8 mouse cellular contexts compared by ENCODE assay signal in the genomic region with DNA sequence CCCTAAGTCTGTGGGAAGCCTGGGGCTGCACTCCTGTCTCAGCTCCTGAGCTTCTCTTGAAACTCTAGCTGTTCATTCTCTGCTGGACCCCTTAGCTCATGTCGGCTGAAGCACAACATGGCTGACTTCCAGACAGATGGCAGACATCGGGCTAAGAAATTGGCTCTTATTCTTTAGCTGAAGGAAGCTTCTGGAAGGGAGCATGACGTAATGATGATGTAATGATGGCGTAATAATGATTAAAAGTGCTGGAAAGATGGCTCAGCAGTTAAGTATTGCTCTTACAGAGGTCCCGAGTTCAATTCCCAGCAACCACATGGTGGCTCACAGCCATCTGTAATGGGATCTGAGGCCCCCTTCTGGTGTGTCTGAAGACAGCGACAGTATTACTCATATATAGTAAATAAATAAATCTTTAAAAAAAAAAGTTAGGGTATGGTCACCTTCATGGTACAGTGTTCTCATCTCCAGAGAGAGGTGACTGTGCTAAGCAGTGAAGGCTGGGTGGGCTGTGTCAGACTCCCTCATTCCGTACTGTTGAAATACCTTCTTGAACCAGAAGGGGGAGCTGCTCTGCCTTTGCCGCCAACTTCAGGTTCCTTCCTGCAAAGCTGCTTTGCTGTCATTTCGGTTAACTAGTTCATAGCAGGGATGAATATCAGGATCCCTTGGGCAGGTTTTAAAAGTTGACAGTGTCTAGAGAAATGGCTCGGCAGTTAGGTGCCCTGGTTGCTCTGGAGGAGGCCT. TPM values are rescaled to one million over a fixed set of nuclear protein-coding genes. Genes with fewer than 3 reads are reported as not detected.
DNase-seq lines count a peak whose midpoint lies in the region; ATAC-seq lines count a peak whose summit lies in the region.

No protein-coding gene starts in this region.

- no peak overlapping the region for H3K4me3 ChIP-seq in midbrain, embryonic 10.5 days
- no peak overlapping the region for H3K4me3 ChIP-seq in midbrain, embryonic 15.5 days
- H3K4me3 ChIP-seq in embryonic facial prominence, embryonic 14.5 days (ENCODE audit: low read depth, low read length) = no peak overlapping the region

- WGBS in midbrain, embryonic 10.5 days = 75% methylated on average over 10 of the region's 10 CpGs
- WGBS in midbrain, embryonic 15.5 days = 69% methylated on average over 10 of the region's 10 CpGs
- 62% methylated on average over 10 of the region's 10 CpGs for WGBS in embryonic facial prominence, embryonic 14.5 days

- H3K4me2 ChIP-seq in midbrain, embryonic 15.5 days = no peak overlapping the region
- H3K4me2 ChIP-seq in embryonic facial prominence, embryonic 14.5 days (ENCODE audit: low read depth, low read length) = no peak overlapping the region

- ATAC-seq in midbrain, embryonic 15.5 days (replicated peaks) = no peak
- ATAC-seq in embryonic facial prominence, embryonic 14.5 days (ENCODE audit: low read depth) = no peak

- peak; percentile 68 for DNase-seq in embryo, embryonic 10 days (ENCODE audit: low spot score)
- DNase-seq in embryo, embryonic 9.5 days (ENCODE audit: extremely low spot score) = no peak
- peak; percentile 38 for DNase-seq in midbrain, embryonic 10.5 days (ENCODE audit: low spot score)
- DNase-seq in embryonic facial prominence, embryonic 14.5 days (ENCODE audit: low spot score) = peak; percentile 12
- peak; percentile 64 for DNase-seq in naive thymus-derived CD4-positive, alpha-beta T cell, adult 2 months (ENCODE audit: low read depth)
- DNase-seq in urinary bladder, postnatal 36 days (ENCODE audit: low spot score in 2 of 2) = no peak
- DNase-seq in frontal cortex, postnatal 10 days (ENCODE audit: low spot score in 2 of 2) = no peak

- H3K9ac ChIP-seq in midbrain, embryonic 15.5 days = no peak overlapping the region
- no peak overlapping the region for H3K9ac ChIP-seq in embryonic facial prominence, embryonic 14.5 days (ENCODE audit: low read depth, low read length)

- no peaks in the 10 kb centered on the region for H3K27me3 ChIP-seq in midbrain, embryonic 10.5 days (ENCODE audit: low read depth, poor library complexity, severe bottlenecking)
- H3K27me3 ChIP-seq in midbrain, embryonic 15.5 days (replicated peaks) = no peaks in the 10 kb centered on the region
- H3K27me3 ChIP-seq in embryonic facial prominence, embryonic 14.5 days (replicated peaks; ENCODE audit: control insufficient read depth, insufficient read depth, low read length) = no peaks in the 10 kb centered on the region

- H3K9me3 ChIP-seq in midbrain, embryonic 10.5 days (replicated peaks) = no peaks in the 10 kb centered on the region; the same call in 1 of the 2 replicates
- H3K9me3 ChIP-seq in midbrain, embryonic 15.5 days = no peaks in the 10 kb centered on the region
- 0 out of 2 replicates have a peak, but pooled peaks cover 3% of the 10 kb centered on the region for H3K9me3 ChIP-seq in embryonic facial prominence, embryonic 14.5 days (ENCODE audit: control insufficient read depth, low read length)

- no peak overlapping the region for H3K27ac ChIP-seq in midbrain, embryonic 10.5 days (replicated peaks)
- no peak overlapping the region for H3K27ac ChIP-seq in midbrain, embryonic 15.5 days
- H3K27ac ChIP-seq in embryonic facial prominence, embryonic 14.5 days (replicated peaks; ENCODE audit: low read depth, low read length) = no peak overlapping the region

- no peaks in the 10 kb centered on the region for H3K4me1 ChIP-seq in midbrain, embryonic 10.5 days
- H3K4me1 ChIP-seq in midbrain, embryonic 15.5 days = no peaks in the 10 kb centered on the region
- no peaks in the 10 kb centered on the region for H3K4me1 ChIP-seq in embryonic facial prominence, embryonic 14.5 days (ENCODE audit: control insufficient read depth, insufficient read depth, low read length)

- H3K36me3 ChIP-seq in midbrain, embryonic 10.5 days = peaks cover 94% of the 10 kb centered on the region
- peaks cover 24% of the 10 kb centered on the region; the same call in 1 of the 2 replicates for H3K36me3 ChIP-seq in midbrain, embryonic 15.5 days (replicated peaks)
- H3K36me3 ChIP-seq in embryonic facial prominence, embryonic 14.5 days (ENCODE audit: control insufficient read depth, insufficient read depth, low read length) = peaks cover 58% of the 10 kb centered on the region

RNA-seq across cellular contexts. Expression of gene Thap3, which starts 16.4 kb away (rescaled TPM):
- 32.1 and 36.2 TPM in 2 replicates for polyA plus RNA-seq in midbrain, embryonic 10.5 days (2016; fragmentation: Nextera tagmentation; extraction: Ambion mirVana)
- polyA plus RNA-seq in midbrain, embryonic 15.5 days (2015; fragmentation: Nextera tagmentation; extraction: Ambion mirVana) = 38.3 and 39.5 TPM in 2 replicates
- polyA plus RNA-seq in embryonic facial prominence, embryonic 14.5 days (2014; fragmentation: Nextera tagmentation; extraction: Ambion mirVana) = 31.7 and 32.7 TPM in 2 replicates

RNA-seq across cellular contexts. Expression of gene Phf13, which starts 23.7 kb away (rescaled TPM):
- 23.9 and 30.4 TPM in 2 replicates for polyA plus RNA-seq in midbrain, embryonic 10.5 days (2016; fragmentation: Nextera tagmentation; extraction: Ambion mirVana)
- polyA plus RNA-seq in midbrain, embryonic 15.5 days (2015; fragmentation: Nextera tagmentation; extraction: Ambion mirVana) = 22.5 and 22.7 TPM in 2 replicates
- 30.1 and 32.6 TPM in 2 replicates for polyA plus RNA-seq in embryonic facial prominence, embryonic 14.5 days (2014; fragmentation: Nextera tagmentation; extraction: Ambion mirVana)

RNA-seq across cellular contexts. Expression of gene Klhl21, which starts 36.2 kb away (rescaled TPM):
- 6.9 and 8.5 TPM in 2 replicates for polyA plus RNA-seq in midbrain, embryonic 10.5 days (2016; fragmentation: Nextera tagmentation; extraction: Ambion mirVana)
- polyA plus RNA-seq in midbrain, embryonic 15.5 days (2015; fragmentation: Nextera tagmentation; extraction: Ambion mirVana) = 3.6 and 4.0 TPM in 2 replicates
- polyA plus RNA-seq in embryonic facial prominence, embryonic 14.5 days (2014; fragmentation: Nextera tagmentation; extraction: Ambion mirVana) = 10.9 and 11.2 TPM in 2 replicates

RNA-seq across cellular contexts. Expression of gene Dnajc11, which starts 38.9 kb away (rescaled TPM):
- 107 and 108 TPM in 2 replicates for polyA plus RNA-seq in midbrain, embryonic 10.5 days (2016; fragmentation: Nextera tagmentation; extraction: Ambion mirVana)
- 89.4 and 92.5 TPM in 2 replicates for polyA plus RNA-seq in midbrain, embryonic 15.5 days (2015; fragmentation: Nextera tagmentation; extraction: Ambion mirVana)
- 47.5 and 53.1 TPM in 2 replicates for polyA plus RNA-seq in embryonic facial prominence, embryonic 14.5 days (2014; fragmentation: Nextera tagmentation; extraction: Ambion mirVana)

RNA-seq across cellular contexts. Expression of gene Zbtb48, which starts 55.1 kb away (rescaled TPM):
- polyA plus RNA-seq in midbrain, embryonic 10.5 days (2016; fragmentation: Nextera tagmentation; extraction: Ambion mirVana) = 18.7 and 25.6 TPM in 2 replicates
- polyA plus RNA-seq in midbrain, embryonic 15.5 days (2015; fragmentation: Nextera tagmentation; extraction: Ambion mirVana) = 22.1 and 23.9 TPM in 2 replicates
- polyA plus RNA-seq in embryonic facial prominence, embryonic 14.5 days (2014; fragmentation: Nextera tagmentation; extraction: Ambion mirVana) = 19.0 and 19.9 TPM in 2 replicates

Comparison
In these comparisons a context has a peak if more than half of its experiments do, and no peak if none do; other contexts are left out.
1. DNase-seq: peak in embryo, embryonic 10 days (single experiment), midbrain, embryonic 10.5 days (single experiment), embryonic facial prominence, embryonic 14.5 days (single experiment) and naive thymus-derived CD4-positive, alpha-beta T cell, adult 2 months (single experiment); none in embryo, embryonic 9.5 days (single experiment), urinary bladder, postnatal 36 days (0 of 2) and frontal cortex, postnatal 10 days (0 of 2).